Mouse (Mus musculus): ENCODE results near the gene Tbc1d2. TPM values are rescaled to one million over a fixed set of nuclear protein-coding genes. Genes with fewer than 3 reads are reported as not detected.
A peak's percentile ranks its signal among the peaks of the same experiment; 100 is the strongest.

Gene Tbc1d2
- polyA plus RNA-seq, 1 experiment from 2014 or later, result 3.5 TPM

DNA sequence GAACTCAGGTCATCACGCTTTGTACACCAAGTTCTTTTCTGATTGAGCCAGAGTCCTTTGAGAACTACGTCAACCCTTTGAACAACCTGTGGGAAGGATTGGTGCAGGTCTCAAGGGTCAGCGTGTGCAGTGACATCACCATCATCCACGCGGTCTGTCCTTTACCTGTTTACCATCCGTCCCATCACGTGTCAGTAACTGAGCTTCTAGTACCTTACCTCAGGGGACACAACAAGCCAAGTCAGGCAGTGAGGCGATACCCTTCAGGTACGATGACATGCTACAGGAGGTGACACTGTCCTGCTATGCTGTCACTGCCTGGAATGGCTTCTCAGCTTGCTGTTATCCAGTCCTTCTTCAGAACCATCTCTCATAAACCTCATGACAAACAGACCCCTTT, 11.4 kb upstream of the Tbc1d2 start:
- Histone ChIP-seq H3K4me3 (ENCODE audit: low read depth, low read length) (no peak overlapping the region), H3K4me1 (ENCODE audit: insufficient read depth) (peaks cover 8% of the 10 kb centered on the region), H3K9ac (no peak overlapping the region), H3K27ac (ENCODE audit: low read depth) (no peak overlapping the region), H3K9me3 (ENCODE audit: low read depth, low read length) (no peaks in the 10 kb centered on the region), H3K27me3 (ENCODE audit: insufficient read depth, low read length) (no peaks in the 10 kb centered on the region), H3K4me2 (no peak overlapping the region), H3K36me3 (ENCODE audit: insufficient read depth) (no peaks in the 10 kb centered on the region)
- no peak for TF ChIP-seq CTCF (IDR thresholded peaks at IDR 0.05; ENCODE audit: low read depth)
- no peak for ATAC-seq (ENCODE audit: insufficient read depth)
- DNase-seq, result no peak
- 72% methylated on average over 9 of the region's 9 CpGs for WGBS

- ATAC-seq (ENCODE audit: insufficient read depth) (no peak), DNase-seq (no peak)
- no peak overlapping the region for H3K4me2 ChIP-seq
- 70% methylated on average over 5 of the region's 5 CpGs for WGBS
- peaks cover 1% of the 10 kb centered on the region; the same call in 1 of the 2 replicates for H3K4me1 ChIP-seq (ENCODE audit: insufficient read depth)
- no peak overlapping the region for H3K9ac ChIP-seq
- H3K27ac ChIP-seq (ENCODE audit: low read depth), result no peak overlapping the region
- no peaks in the 10 kb centered on the region for H3K9me3 ChIP-seq (ENCODE audit: low read depth, low read length)
- H3K27me3 ChIP-seq (ENCODE audit: insufficient read depth, low read length), result no peaks in the 10 kb centered on the region
- no peak overlapping the region for H3K4me3 ChIP-seq (ENCODE audit: low read depth, low read length)
- H3K36me3 ChIP-seq (ENCODE audit: insufficient read depth), result no peaks in the 10 kb centered on the region
- TF ChIP-seq CTCF (IDR thresholded peaks at IDR 0.05; ENCODE audit: low read depth), result no peak
These were observed 8.9 kb upstream of the Tbc1d2 start for GRCm38 (mm10) chr4:46658946-46659345.

GRCm38 (mm10) chr4:46657116-46657515, 7.1 kb upstream of the Tbc1d2 start:
- no peaks in the 10 kb centered on the region for H3K4me1 ChIP-seq (ENCODE audit: insufficient read depth)
- DNase-seq (peak; percentile 92), ATAC-seq (ENCODE audit: insufficient read depth) (no peak)
- 8% methylated on average over 5 of the region's 5 CpGs for WGBS
- no peak overlapping the region for H3K4me3 ChIP-seq (ENCODE audit: low read depth, low read length)
- no peak overlapping the region for H3K4me2 ChIP-seq
- no peak overlapping the region for H3K27ac ChIP-seq (ENCODE audit: low read depth)
- TF ChIP-seq CTCF (IDR thresholded peaks at IDR 0.05; ENCODE audit: low read depth), result peak; percentile 90
- H3K27me3 ChIP-seq (ENCODE audit: insufficient read depth, low read length), result no peaks in the 10 kb centered on the region
- no peak overlapping the region for H3K9ac ChIP-seq
- no peaks in the 10 kb centered on the region for H3K36me3 ChIP-seq (ENCODE audit: insufficient read depth)
- H3K9me3 ChIP-seq (ENCODE audit: low read depth, low read length), result no peaks in the 10 kb centered on the region

- no peaks in the 10 kb centered on the region for H3K36me3 ChIP-seq (ENCODE audit: insufficient read depth)
- 50% methylated on average over 2 of the region's 2 CpGs for WGBS
- H3K27me3 ChIP-seq (ENCODE audit: insufficient read depth, low read length), result peaks cover 10% of the 10 kb centered on the region; the same call in 1 of the 2 replicates
- no peak overlapping the region for H3K4me3 ChIP-seq (ENCODE audit: low read depth, low read length)
- no peaks in the 10 kb centered on the region for H3K4me1 ChIP-seq (ENCODE audit: insufficient read depth)
- ATAC-seq (ENCODE audit: insufficient read depth) (no peak), DNase-seq (no peak)
- no peak for TF ChIP-seq CTCF (IDR thresholded peaks at IDR 0.05; ENCODE audit: low read depth)
- no peak overlapping the region for H3K4me2 ChIP-seq
- H3K27ac ChIP-seq (ENCODE audit: low read depth), result no peak overlapping the region
- H3K9ac ChIP-seq, result no peak overlapping the region
- H3K9me3 ChIP-seq (ENCODE audit: low read depth, low read length), result no peaks in the 10 kb centered on the region
These were observed 5.9 kb upstream of the Tbc1d2 start for GRCm38 (mm10) chr4:46655956-46656355.

DNA sequence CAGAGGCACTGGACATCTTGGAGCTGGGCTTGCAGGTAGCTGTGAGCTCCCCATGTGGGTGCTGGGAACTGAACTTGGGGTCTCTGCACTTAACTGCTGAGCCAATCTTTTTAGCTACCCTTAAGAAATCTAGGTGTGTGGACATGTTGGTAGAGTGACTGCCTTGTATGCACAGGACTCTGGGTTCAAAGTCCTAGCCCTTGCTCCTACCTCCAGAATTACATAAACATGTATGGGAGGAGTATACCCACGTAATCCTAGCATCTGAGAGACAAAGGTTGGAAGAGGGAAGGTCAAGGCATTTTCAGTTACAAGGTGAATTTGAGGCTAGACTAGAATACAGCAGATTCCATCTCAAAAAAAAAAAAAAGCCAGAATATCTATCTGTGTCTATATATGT, 5.3 kb upstream of the Tbc1d2 start:
- ATAC-seq (ENCODE audit: insufficient read depth) (no peak), DNase-seq (no peak)
- H3K27ac ChIP-seq (ENCODE audit: low read depth), result no peak overlapping the region
- TF ChIP-seq CTCF (IDR thresholded peaks at IDR 0.05; ENCODE audit: low read depth), result no peak
- H3K9ac ChIP-seq, result no peak overlapping the region
- no peaks in the 10 kb centered on the region for H3K9me3 ChIP-seq (ENCODE audit: low read depth, low read length)
- no peak overlapping the region for H3K4me3 ChIP-seq (ENCODE audit: low read depth, low read length)
- H3K27me3 ChIP-seq (ENCODE audit: insufficient read depth, low read length), result peaks cover 11% of the 10 kb centered on the region; the same call in 1 of the 2 replicates
- WGBS, result 58% methylated on average over 1 of the region's 1 CpGs
- H3K4me2 ChIP-seq, result no peak overlapping the region
- no peaks in the 10 kb centered on the region for H3K4me1 ChIP-seq (ENCODE audit: insufficient read depth)
- no peaks in the 10 kb centered on the region for H3K36me3 ChIP-seq (ENCODE audit: insufficient read depth)

DNA sequence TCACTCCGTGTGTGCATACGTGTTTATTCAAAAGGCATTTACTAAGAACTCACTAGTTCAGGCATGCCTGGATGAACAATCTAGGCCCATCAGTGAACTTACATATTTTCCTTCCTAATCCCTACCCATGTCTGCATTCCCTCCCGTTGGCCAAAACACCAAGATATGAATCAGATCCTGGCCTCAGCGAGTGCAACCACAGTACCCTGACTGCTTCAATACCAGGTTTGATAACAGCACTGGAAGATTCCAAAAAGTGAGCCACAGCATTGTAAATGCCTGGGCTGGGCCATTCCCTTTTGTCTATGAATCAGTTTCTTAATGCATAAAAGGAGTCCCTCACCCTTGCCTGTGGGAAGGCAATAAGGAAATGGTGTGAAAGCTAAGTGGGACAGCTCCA, 848 bp downstream of the Tbc1d2 start:
- no peak overlapping the region for H3K9ac ChIP-seq
- H3K4me2 ChIP-seq, result peak overlapping the region; percentile 78
- H3K27ac ChIP-seq (ENCODE audit: low read depth), result no peak overlapping the region
- ATAC-seq (ENCODE audit: insufficient read depth), result no peak
- 22% methylated on average over 4 of the region's 4 CpGs for WGBS
- H3K36me3 ChIP-seq (ENCODE audit: insufficient read depth), result no peaks in the 10 kb centered on the region
- no peaks in the 10 kb centered on the region for H3K9me3 ChIP-seq (ENCODE audit: low read depth, low read length)
- TF ChIP-seq CTCF (IDR thresholded peaks at IDR 0.05; ENCODE audit: low read depth), result no peak
- H3K27me3 ChIP-seq (ENCODE audit: insufficient read depth, low read length), result peaks cover 16% of the 10 kb centered on the region; the same call in 1 of the 2 replicates
- no peaks in the 10 kb centered on the region for H3K4me1 ChIP-seq (ENCODE audit: insufficient read depth)
- H3K4me3 ChIP-seq (ENCODE audit: low read depth, low read length), result peak overlapping the region; percentile 59
- DNase-seq, result no peak

DNA sequence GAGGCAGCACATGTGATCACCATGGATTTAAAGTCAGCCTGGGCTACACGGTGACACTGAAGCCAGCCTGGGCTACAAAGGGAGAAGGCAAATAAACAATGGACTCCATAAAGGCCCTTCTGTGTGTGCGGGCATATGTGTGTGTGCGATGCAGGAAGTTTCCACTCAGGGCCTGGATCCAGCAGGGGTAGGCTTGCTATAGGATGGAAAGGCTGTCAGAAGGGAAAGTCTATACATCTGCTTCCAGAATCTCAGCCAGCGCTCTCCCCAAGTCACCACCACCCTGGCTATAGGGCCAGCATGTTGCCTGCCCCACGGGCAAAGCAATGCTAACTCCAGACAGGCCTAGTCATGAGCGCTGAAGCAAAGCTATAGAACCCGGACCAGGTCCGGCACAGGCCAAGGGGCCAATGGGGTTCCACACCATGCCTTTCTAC, 6.3 kb downstream of the Tbc1d2 start:
- Histone ChIP-seq H3K4me3 (ENCODE audit: low read depth, low read length) (no peak overlapping the region), H3K27me3 (ENCODE audit: insufficient read depth, low read length) (peaks cover 1% of the 10 kb centered on the region; the same call in 1 of the 2 replicates), H3K36me3 (ENCODE audit: insufficient read depth) (no peaks in the 10 kb centered on the region), H3K9me3 (ENCODE audit: low read depth, low read length) (no peaks in the 10 kb centered on the region), H3K9ac (no peak overlapping the region), H3K4me1 (ENCODE audit: insufficient read depth) (no peaks in the 10 kb centered on the region), H3K4me2 (no peak overlapping the region), H3K27ac (ENCODE audit: low read depth) (peak overlapping the region; percentile 69)
- WGBS, result 80% methylated on average over 8 of the region's 8 CpGs
- no peak for TF ChIP-seq CTCF (IDR thresholded peaks at IDR 0.05; ENCODE audit: low read depth)
- 0 out of 2 replicates have a peak, but pooled peaks have one; percentile 7 for ATAC-seq (ENCODE audit: insufficient read depth)
- DNase-seq, result no peak

Measured in lung, embryonic 14.5 days (tissue).